Mouse (Mus musculus) thymus, adult 2 months (tissue): Measurements from ENCODE around the gene Rae1.

ENCODE experiments used
- CTCF ChIP-seq: fragments of 200-500 bp; IDR thresholded peaks from 2 replicates; pipeline ENCODE4 v1.5.1; 2012; ENCODE audit warnings: mild to moderate bottlenecking, control low read depth, low read length, moderate library complexity, borderline replicate concordance; ENCODE audit not compliant: control insufficient read depth, poor library complexity, insufficient read depth; ENCODE audit errors: extremely low read depth
- POLR2A ChIP-seq: fragments of 200-500 bp; IDR thresholded peaks from 2 replicates; pipeline ENCODE4 v1.6.1; 2012; ENCODE audit warnings: mild to moderate bottlenecking, low read length, control low read depth, moderate library complexity; ENCODE audit not compliant: control insufficient read depth, poor library complexity, insufficient read depth; ENCODE audit errors: extremely low read depth

GRCm38 (mm10) chr2:173011440-173011839 lies 11.5 kb downstream of the Rae1 start:
- TF ChIP-seq CTCF (no peak), POLR2A (no peak)
